27 mouse cellular contexts compared by ENCODE assay signal in the genomic region with DNA sequence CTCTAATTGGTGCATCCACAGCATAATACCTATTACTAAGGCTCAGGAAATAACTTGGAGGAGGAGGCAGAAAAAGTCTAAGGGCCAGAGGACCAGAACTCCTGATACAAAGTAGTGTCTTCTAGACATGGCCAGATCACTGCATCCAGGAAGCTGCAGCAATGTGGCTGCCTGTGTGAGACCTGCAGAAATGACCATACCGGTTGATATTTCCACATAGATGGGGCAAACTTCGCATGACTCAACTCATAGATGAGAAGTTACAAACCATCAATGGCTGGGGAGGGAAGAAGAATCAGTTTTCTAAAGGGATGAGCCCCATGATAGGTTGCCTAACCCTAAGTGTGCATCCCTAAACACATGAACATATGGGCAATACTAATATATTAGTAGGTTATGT. TPM values are rescaled to one million over a fixed set of nuclear protein-coding genes. Genes with fewer than 3 reads are reported as not detected.
"Had no signal": no experiment of that assay in that cellular context is flagged by ENCODE, and none has a peak within 500 bp of the region (broad histone marks: within the 10 kb centered on the region; RNA-seq: fewer than 3 reads in every experiment).

No protein-coding gene starts in this region.

- ATAC-seq: hindbrain, embryonic 16.5 days; inflammation-experienced regulatory T-cells, adult 6 months; intestine, embryonic 15.5 days; intestine, postnatal 0 days; liver, embryonic 12.5 days had no signal

- DNase-seq: gastrocnemius, postnatal 14 days; gastrocnemius, postnatal 36 days; heart, adult 2 months; heart, postnatal 10 days; heart, postnatal 4 days; kidney, adult 18-20 months; kidney, adult 8-10 months; kidney, postnatal 10 days; kidney, postnatal 25 days; kidney, postnatal 4 days; layer of hippocampus, postnatal 36 days; left cerebral cortex, postnatal 4 days had no signal

RNA-seq across cellular contexts. Expression of a gene that starts 53.1 kb away (rescaled TPM):
- total RNA-seq: gastrocnemius, adult 18-20 months; gastrocnemius, adult 8-10 months; gastrocnemius, postnatal 14 days; gastrocnemius, postnatal 36 days; heart, adult 2 months; heart, postnatal 10 days; heart, postnatal 25 days; heart, postnatal 4 days; layer of hippocampus, adult 2 months; layer of hippocampus, postnatal 10 days; layer of hippocampus, postnatal 36 days; left cerebral cortex, adult 18-20 months; left cerebral cortex, adult 8-10 months; left cerebral cortex, postnatal 10 days; left cerebral cortex, postnatal 25 days; left cerebral cortex, postnatal 4 days; liver, adult 2 months had no signal
